Mouse (Mus musculus) layer of hippocampus, adult 2 months (tissue): ENCODE data around the gene Erbb4. TPM values are rescaled to one million over a fixed set of nuclear protein-coding genes. Genes with fewer than 3 reads are reported as not detected.

Experiments used
- DNase-seq, 2 experiments: peaks; one replicate each; pipeline ENCODE4 v3.0.0; 2022; ENCODE audit warnings: low spot score in 2 of 2
- H3K27ac ChIP-seq: fragments of 200-600 bp; 2 replicates; pipeline ENCODE4 v1.8.1; 2022
- H3K4me3 ChIP-seq: fragments of 200-600 bp; 2 replicates; pipeline ENCODE4 v1.8.1; 2022; ENCODE audit warnings: mild to moderate bottlenecking
- CTCF ChIP-seq: fragments of 200-600 bp; conservative IDR thresholded peaks from 2 replicates; pipeline ENCODE4 v1.8.1; 2022; ENCODE audit warnings: antibody characterized with exemption, mild to moderate bottlenecking, moderate library complexity
- total RNA-seq, 2 experiments: library from RNA; stranded (reverse); gene quantifications; 2 replicates each; pipeline ENCODE4 v1.2.3; 2021

The Erbb4 gene
- total RNA-seq, 2 experiments from 2014 or later: 46.2 to 48.6 TPM

DNA sequence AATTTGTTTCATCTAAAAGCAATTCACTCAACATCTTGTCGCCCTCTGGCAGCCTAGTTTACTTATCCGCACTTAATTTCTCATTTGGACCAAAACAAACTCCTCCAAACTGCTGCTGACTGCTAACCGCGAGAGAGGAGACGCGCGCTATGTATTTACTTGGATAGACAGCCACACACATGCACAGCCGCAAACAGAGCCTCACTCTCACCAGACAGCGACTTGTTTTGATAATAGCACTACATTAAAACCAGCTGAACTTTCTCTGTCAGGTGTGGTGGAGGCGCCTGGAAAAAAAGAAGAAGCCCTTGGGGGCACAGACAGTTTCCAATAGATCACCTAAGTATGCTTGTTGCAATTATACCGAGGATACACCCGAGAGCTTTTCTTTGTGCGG, 2.8 kb downstream of the Erbb4 start:
- no peak for DNase-seq

DNA sequence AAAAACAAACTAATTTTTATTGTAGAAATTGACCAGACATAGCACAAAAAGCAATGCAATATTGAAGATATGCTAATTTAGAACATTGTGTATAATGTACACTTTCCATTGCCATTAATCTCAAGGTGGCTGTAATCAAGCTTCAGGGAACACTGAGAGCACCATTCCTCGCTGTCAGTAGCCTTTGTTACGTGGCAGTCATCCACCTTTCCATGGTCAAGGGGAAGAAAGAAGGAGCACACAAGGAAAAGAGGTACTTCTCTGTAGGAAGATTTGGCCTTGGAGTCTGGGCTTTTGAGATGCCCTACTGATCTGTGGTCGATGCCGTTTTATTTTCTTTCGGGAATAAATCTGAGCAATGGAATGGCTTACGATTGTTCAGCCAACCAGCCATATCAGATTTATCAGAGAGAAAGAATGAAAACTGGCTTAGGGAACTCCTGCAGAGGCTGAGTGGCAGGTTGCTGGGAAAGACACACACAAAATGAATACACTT, 4.6 kb downstream of the Erbb4 start:
- no peak for TF ChIP-seq CTCF
- Histone ChIP-seq H3K4me3 (no peak overlapping the region), H3K27ac (no peak overlapping the region)
- DNase-seq: no peak

More for the DNA sequence above, 2.8 kb downstream of the Erbb4 start:
- no peak for TF ChIP-seq CTCF
- H3K4me3 ChIP-seq: peak overlapping the region; percentile 48
- H3K27ac ChIP-seq: peak overlapping the region; percentile 76; the same call in 1 of the 2 replicates

DNA sequence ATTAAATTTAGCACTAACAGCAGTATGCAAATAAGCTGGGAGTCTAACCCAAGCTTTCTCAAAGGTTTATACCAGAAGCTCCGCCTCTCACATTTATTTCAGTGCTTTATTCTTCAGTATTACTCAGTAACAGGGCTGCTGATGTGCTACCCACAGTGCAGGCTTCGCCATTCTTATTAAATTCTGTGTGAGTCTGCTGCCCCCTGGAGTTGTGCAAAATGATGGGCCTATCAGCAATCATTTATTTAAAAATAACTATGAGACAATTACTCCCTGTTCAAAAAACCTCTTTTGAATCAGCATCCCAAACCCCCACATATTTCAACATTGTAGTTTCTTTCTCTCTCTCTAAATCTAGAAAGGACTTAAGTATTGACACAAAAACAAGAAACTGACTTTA, 6.2 kb downstream of the Erbb4 start:
- peak; percentile 55 for TF ChIP-seq CTCF
- no peak overlapping the region for H3K27ac ChIP-seq
- DNase-seq: no peak
- no peak overlapping the region for H3K4me3 ChIP-seq

DNA sequence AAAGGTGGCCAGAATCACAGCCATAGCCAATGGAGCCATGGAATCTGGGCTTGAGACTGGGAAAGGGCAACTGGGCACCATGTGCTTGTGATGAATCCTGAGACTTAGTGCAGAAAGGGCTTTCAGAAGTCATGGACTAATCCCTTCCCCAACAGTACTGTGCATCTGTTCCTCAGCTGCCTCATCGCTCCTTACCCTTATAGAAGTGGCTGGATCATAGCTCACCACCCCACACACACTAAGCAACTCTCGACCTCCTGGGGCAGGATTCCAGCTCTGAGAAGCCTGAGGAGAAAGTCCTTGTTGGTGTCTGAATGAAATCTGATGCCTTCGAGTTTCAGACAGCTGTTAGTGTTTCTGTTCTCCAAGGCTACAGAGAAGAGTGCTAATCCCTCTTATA, 14.8 kb downstream of the Erbb4 start:
- DNase-seq: no peak
- Histone ChIP-seq H3K4me3 (no peak overlapping the region), H3K27ac (no peak overlapping the region)
- TF ChIP-seq CTCF: no peak

DNA sequence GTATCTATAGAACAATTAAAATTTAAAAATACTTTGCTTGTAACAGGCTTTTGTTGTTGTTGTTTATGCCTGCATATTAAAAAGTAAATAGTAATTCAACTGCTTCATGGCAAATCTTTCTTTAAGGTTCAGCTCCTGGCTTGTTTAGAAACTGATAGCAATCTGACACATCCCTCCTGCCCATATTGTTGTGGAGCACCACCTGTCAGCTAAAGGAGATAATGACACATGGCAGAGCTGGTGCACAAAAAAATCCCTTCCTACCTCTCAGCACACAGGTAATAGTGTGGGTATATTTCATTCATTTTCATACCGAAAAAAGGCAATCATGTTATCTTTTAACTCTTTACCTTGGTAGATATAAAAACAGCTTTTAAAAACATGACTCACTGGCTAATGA, 18.5 kb downstream of the Erbb4 start:
- Histone ChIP-seq H3K27ac (no peak overlapping the region), H3K4me3 (no peak overlapping the region)
- no peak for DNase-seq
- TF ChIP-seq CTCF: peak; percentile 28; the same call in 1 of the 2 replicates

DNA sequence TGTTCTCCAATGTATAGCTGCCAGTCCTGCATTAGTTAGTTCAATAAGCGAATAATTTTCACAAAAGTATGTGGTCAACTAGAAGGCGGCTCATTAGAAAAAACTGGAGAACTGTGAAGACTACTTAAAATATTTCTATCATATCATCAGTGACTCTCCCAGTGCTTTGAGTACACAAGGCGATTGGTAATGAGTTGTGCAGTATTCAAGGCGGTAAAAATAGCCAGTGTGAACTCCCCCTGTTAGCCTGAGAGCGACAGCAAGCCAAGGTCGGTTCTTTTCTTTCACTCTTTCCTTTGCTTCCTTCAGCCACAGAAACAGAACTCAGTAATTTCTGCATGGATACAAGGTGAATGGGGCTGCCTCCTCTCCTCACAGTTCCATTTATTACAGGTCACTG, 22.1 kb downstream of the Erbb4 start:
- DNase-seq: no peak
- Histone ChIP-seq H3K4me3 (no peak overlapping the region), H3K27ac (no peak overlapping the region)
- TF ChIP-seq CTCF: no peak

DNA sequence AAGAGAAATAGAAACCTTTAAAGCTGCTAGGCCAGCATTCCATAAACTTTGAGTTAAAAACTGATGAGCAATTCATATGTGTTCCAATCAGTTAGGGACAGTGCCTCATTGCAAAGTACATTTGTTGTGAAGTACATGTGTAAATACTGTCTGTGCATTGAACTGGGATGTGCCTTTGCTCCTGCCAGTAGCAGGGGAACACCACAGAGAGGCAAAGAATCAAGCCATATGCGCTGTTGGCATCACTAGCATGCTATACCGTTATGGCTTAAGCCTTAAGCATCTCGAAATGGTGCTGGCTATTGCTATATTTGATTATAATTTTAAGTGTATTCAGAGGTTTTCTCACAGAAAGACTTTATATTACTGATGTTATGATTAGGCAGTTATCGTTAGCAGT, 58.9 kb downstream of the Erbb4 start:
- no peak for TF ChIP-seq CTCF
- no peak for DNase-seq
- Histone ChIP-seq H3K4me3 (no peak overlapping the region), H3K27ac (no peak overlapping the region)

DNA sequence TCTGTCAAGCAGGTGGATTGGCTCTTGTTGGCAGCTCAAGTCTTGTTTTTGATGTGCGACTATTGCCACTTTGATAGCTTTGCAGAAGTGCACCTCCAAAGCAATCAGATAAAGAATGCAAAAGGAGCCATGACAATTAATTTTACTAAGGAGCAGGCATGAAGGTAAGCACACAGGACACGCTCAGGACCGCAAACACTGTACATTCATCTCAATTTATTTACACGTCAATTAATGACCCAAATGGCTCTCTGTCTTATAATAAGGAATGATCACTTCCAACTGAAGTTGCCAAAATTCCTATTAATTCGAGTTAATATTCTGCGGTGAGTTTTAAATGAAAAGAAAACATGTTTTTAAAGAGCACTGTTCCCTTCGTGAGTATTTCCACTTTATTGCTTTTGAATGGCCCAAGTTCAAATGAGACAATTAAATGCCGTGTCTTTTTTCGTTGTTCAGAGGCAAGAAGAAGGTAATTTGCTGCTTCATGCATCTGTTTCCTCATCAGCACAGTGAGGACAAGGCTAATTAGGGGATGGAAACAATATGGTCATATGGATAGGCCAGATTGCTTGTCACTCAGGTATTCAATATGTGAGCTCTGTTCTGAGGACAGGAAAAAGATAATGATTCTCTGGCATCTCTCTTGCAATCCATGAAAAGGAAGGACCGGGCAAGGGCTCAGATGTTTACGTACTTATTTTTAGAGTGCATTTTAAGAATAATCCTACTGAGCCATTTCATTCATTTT, 61.5 kb downstream of the Erbb4 start:
- Histone ChIP-seq H3K4me3 (no peak overlapping the region), H3K27ac (no peak overlapping the region)
- TF ChIP-seq CTCF: no peak
- DNase-seq: no peak

DNA sequence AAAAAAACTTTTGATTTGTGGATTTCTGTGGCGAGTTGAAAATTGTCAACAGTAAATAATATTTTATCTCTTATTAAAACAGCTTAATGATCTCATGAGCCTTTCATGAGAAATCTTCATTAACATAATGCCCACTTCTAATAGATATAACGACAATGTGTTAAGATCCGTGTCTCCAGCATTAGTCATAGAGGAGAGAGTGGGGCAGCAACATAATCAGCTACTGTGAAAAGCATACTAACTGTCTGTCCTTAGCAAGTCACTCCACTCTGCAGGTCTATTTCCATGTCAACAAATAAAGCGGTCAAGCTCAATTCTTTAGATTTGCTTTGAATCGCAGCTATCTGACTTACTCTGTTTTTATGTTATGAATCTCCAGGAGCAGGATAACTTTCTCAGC, 80.0 kb downstream of the Erbb4 start:
- no peak for DNase-seq

DNA sequence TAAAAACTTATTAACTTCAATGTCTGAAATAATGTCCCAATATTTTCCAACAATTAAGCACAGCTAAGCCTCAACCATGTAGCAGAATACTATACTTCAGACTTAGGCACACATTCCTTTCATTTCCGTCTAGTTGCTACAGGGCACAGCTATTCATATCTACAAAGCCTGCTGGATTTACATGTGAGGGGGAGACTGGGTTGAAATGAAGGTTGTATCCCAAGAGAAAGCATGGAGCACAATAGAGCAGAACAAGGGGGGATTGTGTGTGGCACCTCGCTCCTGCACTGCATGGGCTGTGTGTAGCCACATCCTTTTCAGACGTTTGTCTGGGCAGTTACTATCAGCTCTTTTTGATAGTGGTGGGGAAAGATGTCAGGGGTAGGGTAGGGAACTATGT, 83.0 kb downstream of the Erbb4 start:
- H3K4me3 ChIP-seq: no peak overlapping the region
- H3K27ac ChIP-seq: no peak overlapping the region
- TF ChIP-seq CTCF: no peak
- no peak for DNase-seq

More for the DNA sequence above, 80.0 kb downstream of the Erbb4 start:
- H3K4me3 ChIP-seq: no peak overlapping the region
- no peak overlapping the region for H3K27ac ChIP-seq
- no peak for TF ChIP-seq CTCF

DNA sequence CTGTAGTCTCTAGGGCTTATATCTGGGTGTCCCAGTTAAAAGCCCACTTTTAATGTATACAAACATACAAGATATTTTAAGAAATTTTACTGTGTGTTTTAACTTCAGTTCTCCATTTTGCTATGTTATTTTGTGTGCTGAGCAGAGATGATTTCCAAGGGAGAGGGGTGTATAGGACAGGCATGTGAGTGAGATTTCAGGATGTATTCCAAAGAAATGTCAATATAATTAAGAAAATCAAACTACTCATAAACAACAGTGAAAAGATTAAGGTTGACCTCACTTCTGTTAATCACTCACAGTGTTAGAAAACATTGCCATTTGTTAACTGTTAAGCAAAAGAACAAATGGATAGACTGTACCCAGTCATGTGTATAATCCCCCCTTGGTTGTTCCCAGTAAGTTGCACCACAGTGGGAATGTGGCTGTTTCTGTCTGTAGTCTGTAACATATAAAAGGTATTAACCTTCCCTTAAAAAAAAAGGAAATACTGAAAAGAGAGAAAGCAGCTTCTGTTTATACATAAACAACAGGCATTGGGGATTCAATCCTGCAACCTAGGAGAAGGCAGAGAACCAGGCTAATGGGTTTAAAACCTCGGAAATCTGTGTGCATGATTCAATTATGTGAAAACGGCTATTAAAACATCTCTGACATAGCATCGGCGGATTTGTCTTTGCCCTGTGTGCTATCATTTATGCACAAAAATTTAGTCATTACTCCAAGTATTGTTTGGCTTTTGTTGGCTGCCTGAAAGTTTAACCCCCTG, 84.5 kb downstream of the Erbb4 start:
- no peak overlapping the region for H3K4me3 ChIP-seq
- H3K27ac ChIP-seq: no peak overlapping the region
- no peak for TF ChIP-seq CTCF
- DNase-seq: no peak

DNA sequence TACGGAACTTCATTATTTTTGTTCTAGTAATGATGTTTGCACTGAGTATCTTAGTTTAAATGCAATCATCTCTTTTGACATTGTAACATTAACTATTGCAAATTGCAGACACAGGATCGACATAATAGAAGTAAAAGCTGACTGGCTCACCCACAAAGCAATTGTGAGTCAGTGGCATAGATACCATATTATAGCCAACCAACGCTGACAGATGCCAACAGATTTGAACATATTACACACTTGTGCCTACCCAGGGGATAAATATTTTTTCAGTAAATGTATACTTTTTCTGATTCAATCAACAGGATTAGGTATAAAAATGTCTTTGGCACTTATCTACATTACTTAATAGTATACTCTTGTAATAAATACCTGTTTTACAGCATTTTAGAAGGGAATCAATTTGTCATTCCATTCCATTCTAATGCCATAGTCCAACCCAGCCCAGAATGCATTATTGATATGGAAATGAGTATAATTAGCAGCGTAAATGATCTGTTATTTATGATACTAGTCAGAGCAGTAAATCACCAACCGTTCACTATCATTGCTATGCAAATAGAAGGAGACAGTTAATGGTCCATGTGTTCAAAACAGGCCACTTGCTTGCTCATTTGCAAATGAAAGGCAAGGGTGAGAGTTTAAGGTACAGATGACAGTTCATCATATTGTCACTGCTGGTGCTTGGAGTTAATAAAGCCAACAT, 97.9 kb downstream of the Erbb4 start:
- no peak overlapping the region for H3K27ac ChIP-seq
- TF ChIP-seq CTCF: no peak

DNA sequence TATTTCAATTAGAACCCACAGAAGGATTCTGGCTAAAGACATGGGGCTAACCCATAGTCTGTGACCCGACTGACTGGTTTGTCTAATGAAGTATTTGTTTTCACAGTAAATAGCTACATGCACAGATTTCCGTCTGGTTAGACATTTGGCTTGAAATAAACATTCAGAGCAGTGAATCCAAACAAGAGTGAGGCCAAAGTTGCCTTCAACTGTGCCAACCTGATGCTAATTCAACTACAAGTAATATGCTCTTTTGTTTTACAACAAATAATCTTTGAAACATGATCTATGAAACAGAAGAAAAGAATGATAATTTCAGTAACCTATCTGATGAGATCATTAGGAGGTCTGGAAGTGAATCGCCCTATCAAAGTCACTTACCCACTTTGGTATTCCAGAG, 106.5 kb downstream of the Erbb4 start:
- no peak for DNase-seq
- TF ChIP-seq CTCF: no peak
- Histone ChIP-seq H3K4me3 (no peak overlapping the region), H3K27ac (no peak overlapping the region)

More for the DNA sequence above, 97.9 kb downstream of the Erbb4 start:
- no peak overlapping the region for H3K4me3 ChIP-seq
- DNase-seq: no peak
